Mouse (Mus musculus) urinary bladder, adult 18-20 months (tissue): ENCODE measurements at regions not wholly inside any gene's neighbourhood (a gene's known extent, or its start where the extent isn't known, plus 50 kb on each side); places are given as distances from the start of the nearest gene placed in this dataset.

Source experiments
- DNase-seq, 2 experiments: peaks; one replicate each; pipeline ENCODE4 v3.0.0; 2022; ENCODE audit warnings: low spot score in 2 of 2, mixed read lengths in 2 of 2

GRCm38 (mm10) chr13:82366768-82367167 lies 583.9 kb downstream of the Cetn3 start:
- no peak for DNase-seq

DNA sequence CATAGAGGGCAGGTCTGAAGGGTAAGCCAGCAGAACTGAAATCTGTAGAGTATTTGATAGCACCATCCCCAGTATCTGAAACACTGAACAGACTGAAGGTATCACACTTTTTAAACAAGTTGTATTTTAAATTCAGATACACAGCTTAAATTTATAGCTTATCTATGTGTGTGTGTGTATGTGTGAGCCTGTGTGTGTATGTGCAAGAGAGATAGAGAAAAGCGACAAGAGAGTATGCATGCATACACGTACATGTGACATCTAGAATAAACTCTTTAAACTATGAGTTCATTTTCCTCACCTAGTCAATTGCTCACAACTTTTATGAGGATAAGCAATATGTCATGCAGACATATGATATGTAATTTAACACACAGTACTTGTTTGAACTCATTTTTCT lies 588.7 kb downstream of the Cetn3 start:
- DNase-seq = no peak

GRCm38 (mm10) chr13:82372612-82373011 lies 589.7 kb downstream of the Cetn3 start:
- no peak for DNase-seq

- DNase-seq = peak in 1 of 2 experiments; percentile 0
Observed at GRCm38 (mm10) chr13:82392908-82393307, 610.0 kb downstream of the Cetn3 start.

DNA sequence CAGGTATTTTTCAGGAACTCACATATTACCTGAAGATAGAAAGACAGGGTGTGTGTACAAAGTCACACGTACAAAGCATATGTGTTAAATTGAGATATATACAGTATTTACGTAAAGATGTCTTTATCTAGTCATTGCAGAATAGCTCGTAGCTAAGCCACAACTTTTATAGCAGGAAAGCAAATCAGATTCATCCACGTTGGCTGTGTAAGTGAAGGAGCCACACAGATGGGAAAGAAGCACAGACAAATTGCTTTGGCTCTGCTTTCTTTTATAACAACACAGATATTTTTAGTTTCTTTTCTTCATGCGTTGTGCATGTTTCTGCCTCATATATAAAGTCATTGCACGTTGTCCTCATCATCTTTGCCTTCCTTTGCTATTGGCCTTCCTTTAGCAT lies 610.6 kb downstream of the Cetn3 start:
- no peak for DNase-seq

DNA sequence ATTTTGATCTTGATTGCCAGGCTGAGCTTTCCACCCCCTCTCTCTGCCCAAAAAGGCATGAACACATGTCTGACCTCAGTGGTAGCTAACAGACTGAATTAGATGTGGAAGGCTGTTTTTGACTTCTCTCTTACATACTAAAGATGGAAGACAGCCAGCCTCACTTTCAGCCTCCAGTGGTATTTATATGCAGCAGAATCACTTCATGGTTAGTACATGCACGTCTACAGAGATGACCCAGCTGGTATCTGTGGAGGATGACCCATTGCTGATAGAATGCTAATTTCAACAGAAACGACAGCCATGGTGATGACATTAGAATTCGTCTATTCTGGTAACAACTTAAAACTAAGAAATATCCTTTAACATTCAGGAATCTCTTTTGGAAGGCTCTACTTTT lies 630.8 kb downstream of the Cetn3 start:
- no peak for DNase-seq

- DNase-seq = no peak
Observed at GRCm38 (mm10) chr13:82420966-82421365, 638.1 kb downstream of the Cetn3 start.

DNA sequence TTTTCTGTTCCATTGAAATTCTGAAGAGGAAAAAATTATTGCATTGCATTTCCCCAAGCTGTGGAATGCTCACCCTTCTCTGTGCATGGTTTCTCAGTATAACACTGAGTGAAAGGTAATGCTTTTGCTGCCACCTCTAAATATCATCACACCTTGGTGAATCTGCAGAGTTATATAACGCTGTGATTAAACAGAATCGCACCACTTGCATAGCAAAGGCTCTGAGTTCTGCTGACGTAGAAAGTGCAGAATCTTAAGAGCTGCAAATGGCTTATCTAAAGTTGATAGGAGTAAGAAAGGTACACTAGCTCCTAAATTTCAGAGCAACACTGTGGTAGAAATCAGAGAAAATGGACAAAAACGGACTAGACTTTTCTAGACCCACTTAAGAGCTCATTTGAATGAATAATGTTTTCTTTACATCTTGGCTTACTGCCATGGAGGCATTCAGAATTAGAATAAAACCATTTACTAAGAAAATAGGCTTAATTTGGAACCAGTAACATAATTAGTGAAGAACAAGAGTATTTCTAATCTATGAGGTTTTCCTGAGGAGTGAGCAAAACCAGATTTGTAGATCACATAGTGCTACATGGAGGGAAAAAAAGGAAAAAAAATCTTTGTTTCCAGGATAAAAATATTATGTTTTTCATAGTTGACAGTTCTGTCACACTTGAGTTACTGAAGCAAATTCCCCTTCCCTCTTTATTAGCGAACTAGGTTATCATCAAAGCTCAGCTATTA lies 641.2 kb downstream of the Cetn3 start:
- DNase-seq = no peak

- no peak for DNase-seq
Observed at GRCm38 (mm10) chr13:82424732-82425341, 642.0 kb downstream of the Cetn3 start.

DNA sequence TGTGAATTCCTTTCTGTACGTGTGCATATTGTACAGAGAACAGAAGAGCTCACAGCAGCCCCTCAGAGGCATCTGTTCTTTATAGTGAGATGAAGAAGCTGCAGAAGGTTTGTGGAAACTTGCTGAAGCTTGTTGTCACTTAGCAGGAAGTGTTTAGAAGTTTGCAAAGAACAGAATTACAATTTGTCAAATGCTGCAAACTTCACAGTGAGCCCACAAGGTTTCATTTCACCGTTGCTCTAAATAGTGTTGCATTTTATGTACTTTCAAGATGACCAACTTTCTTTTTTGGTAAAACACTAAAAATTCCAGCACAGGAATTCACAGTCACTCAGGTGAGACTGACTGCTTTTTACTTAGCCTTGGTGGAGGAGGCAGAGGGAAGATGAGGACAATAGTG lies 649.5 kb downstream of the Cetn3 start:
- DNase-seq = no peak

- no peak for DNase-seq
Observed at GRCm38 (mm10) chr13:82439294-82439693, 656.4 kb downstream of the Cetn3 start.

DNA sequence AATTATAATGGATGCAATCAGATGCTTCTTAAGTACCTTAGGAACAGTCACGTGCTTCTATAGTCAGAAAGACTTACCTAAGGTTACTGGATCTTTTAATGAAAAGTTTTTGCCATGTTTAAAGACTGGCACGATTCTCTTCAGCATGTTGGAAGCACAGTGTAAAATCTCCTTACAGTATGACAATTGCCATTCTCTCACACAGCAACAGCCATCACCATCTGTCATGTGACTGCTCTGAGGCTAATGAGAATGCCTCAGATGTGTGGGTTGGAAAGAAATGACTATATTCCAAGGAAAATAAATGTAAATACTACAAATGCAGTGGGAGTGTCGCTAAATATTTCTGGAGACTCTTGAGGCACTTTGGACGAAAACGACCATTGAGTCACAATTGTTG lies 670.8 kb downstream of the Cetn3 start:
- no peak for DNase-seq

DNA sequence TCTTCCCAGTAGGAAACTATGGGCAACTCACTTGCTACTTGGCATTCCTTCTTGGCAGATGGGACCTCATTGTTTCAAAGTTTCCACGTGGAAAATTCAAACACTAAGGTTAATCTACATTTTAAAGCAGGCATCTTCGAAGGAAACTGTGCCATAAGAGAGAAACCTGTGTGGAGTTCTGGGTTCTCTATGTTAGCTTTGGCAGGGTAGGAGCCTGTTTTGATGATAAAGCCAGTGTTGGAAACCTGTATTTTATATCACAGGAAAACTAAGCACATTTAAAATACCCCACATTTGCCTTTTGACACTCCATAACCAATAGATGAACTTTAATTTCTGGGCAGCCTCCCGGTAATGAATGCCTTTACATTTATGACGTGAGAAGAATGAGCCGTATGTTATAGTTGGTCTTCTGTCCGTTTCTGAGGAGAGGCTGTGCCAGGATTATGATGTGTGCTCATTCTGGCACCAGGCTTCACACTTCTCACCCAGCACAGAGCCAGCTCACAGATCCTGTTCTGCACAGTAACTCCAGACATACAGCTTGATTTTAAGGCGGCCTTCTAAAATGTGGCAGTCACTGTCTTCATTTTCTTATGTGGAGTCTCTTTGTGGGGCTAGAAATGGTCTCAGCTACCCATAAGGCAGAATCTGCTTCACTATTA lies 700.5 kb downstream of the Cetn3 start:
- no peak for DNase-seq

GRCm38 (mm10) chr13:82496606-82497005 lies 713.7 kb downstream of the Cetn3 start:
- no peak for DNase-seq

DNA sequence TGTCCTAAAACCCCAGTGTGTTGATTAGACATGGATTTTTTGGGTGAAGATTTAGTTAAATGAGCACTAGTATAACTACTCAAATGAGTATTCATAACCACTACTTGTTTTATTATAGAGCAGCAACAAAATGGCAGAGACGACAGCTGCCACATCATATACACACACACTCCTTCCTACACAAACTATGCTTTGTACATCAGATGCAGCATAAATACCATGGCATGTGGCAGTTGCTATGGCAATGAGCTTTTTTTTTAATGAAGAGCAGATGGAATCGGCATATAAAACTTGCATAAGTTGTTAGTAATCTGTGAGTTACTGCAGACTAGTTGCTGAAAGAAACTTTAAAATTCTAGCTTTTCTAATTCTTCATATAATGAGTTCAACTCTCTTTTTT lies 725.3 kb downstream of the Cetn3 start:
- no peak for DNase-seq

DNA sequence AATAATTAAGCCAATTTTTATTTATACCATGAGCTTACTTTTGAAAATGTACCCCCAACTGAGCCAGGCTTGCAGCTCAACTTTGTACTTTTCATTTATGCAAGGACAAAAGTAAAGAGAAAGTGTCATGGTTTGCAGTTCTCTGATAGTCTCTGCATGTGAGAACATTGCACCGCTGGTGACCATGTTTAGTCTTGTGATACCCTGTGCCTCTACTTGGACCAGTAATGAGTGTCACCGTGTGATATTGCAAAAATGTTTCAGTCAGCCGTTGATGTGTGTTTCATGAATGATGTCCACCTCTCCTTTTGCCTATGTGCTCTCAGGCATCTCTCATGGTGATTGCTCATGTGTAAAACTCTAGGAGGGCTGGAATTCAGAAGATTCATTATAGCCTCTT lies 726.6 kb downstream of the Cetn3 start:
- DNase-seq = no peak
